Mouse (Mus musculus) forebrain, embryonic 11.5 days (tissue): ENCODE measurements around the gene Tmub2. TPM values are rescaled to one million over a fixed set of nuclear protein-coding genes. Genes with fewer than 3 reads are reported as not detected.
"Not testable (repeated sequence)": the region's sequence is repeated elsewhere in the genome, so short reads cannot be mapped to it uniquely, and the experiment has no call there.

Source experiments
- ATAC-seq: fragments of 200-750 bp; cut with Nextera tagmentation; replicated peaks from 2 replicates; pipeline ENCODE4 v1.8.0; 2017; ENCODE audit warnings: moderate TSS enrichment; ENCODE audit not compliant: low FRiP score
- DNase-seq: peaks from one replicate; pipeline ENCODE4 v3.0.0-alpha.2; 2017; ENCODE audit warnings: low spot score
- H3K27ac ChIP-seq: fragments of 300-500 bp; sonication (generic); 2 replicates; pipeline ENCODE4 v1.5.1; 2014; ENCODE audit warnings: low read depth, low read length
- H3K27me3 ChIP-seq: fragments of 300-500 bp; sonication (generic); 2 replicates; pipeline ENCODE4 v1.6.1; 2014; ENCODE audit warnings: mild to moderate bottlenecking, low read length, mixed read lengths; ENCODE audit not compliant: control insufficient read depth, insufficient read depth
- H3K36me3 ChIP-seq: fragments of 300-500 bp; sonication (generic); 2 replicates; pipeline ENCODE4 v1.6.1; 2014; ENCODE audit warnings: mild to moderate bottlenecking, low read length, moderate library complexity, mixed read lengths; ENCODE audit not compliant: control insufficient read depth, insufficient read depth
- H3K4me1 ChIP-seq: fragments of 300-500 bp; sonication (generic); replicated peaks from 2 replicates; pipeline ENCODE4 v1.6.1; 2014; ENCODE audit warnings: low read length, mixed read lengths; ENCODE audit not compliant: control insufficient read depth, insufficient read depth
- H3K4me2 ChIP-seq: fragments of 300-500 bp; sonication (generic); 2 replicates; pipeline ENCODE4 v1.6.1; 2014; ENCODE audit warnings: low read depth, mild to moderate bottlenecking, low read length, moderate library complexity, mixed read lengths; ENCODE audit not compliant: severe bottlenecking
- H3K4me3 ChIP-seq: fragments of 300-500 bp; sonication (generic); 2 replicates; pipeline ENCODE4 v1.5.1; 2014; ENCODE audit warnings: low read depth, low read length
- H3K9ac ChIP-seq: fragments of 300-500 bp; sonication (generic); 2 replicates; pipeline ENCODE4 v1.6.1; 2014; ENCODE audit warnings: low read length
- H3K9me3 ChIP-seq: fragments of 300-500 bp; sonication (generic); 2 replicates; pipeline ENCODE4 v1.6.1; 2016; ENCODE audit warnings: low read length, mixed read lengths; ENCODE audit not compliant: control insufficient read depth
- WGBS: fragments of 180-500 bp; shearing (Covaris S2); extraction: QIAGEN DNeasy Blood & Tissue Kit; methylation state at CpG from one replicate; pipeline ENCODE4 v1.1.7; 2014; 5-methylcytosine and 5-hydroxymethylcytosine counted together
- polyA plus RNA-seq: library from polyadenylated mRNA; unstranded; fragments of >200 nt; fragmentation: Nextera tagmentation; extraction: Ambion mirVana; gene quantifications from 2 replicates; pipeline ENCODE4 v1.2.1, GENCODE M21; 2014

Tmub2 gene
- polyA plus RNA-seq, 1 experiment from 2014 or later: 50.0 TPM

DNA sequence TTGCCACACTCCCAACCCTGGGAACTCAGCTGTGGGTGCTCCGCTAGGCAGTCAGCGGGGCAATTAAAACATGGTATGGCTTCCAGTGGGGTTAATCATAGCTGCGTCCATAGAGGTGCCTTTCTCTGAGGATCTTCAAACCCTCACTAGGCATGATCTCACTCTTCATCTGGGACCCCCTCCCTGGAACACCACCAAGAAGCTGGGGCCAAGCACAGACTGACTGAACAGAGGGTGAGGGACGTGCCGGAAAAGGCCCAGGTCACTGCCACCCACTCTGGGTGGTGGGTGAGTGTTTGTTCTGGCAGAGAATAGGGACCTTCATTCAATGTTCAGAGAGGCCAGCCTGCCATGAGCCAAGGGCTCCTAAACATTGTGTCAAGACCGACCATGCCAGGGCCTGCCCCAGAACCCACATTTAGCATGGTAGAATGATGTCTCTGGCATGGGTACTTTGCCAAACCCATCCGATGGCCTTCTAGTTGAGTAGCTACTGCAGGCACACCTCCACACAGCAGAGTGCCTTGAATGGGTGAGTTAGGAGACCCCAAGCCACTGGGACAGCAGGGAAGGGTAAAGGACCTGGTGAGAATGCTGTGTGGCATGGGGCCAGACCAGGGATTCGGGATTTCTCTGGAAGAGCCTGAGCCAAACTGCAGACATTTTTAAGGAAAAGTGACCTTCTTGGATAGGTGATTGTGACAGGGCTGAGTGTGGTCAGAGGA lies 17.9 kb upstream of the Tmub2 start:
- 90% methylated on average over 8 of the region's 8 CpGs for WGBS
- ATAC-seq (no peak), DNase-seq (no peak)
- H3K9me3 ChIP-seq: no peaks in the 10 kb centered on the region
- no peak overlapping the region for H3K4me3 ChIP-seq
- no peaks in the 10 kb centered on the region for H3K27me3 ChIP-seq
- H3K27ac ChIP-seq: no peak overlapping the region
- no peak overlapping the region for H3K9ac ChIP-seq
- 0 out of 2 replicates have a peak, but pooled peaks cover 2% of the 10 kb centered on the region for H3K4me1 ChIP-seq
- no peaks in the 10 kb centered on the region; the same call in 1 of the 2 replicates for H3K36me3 ChIP-seq
- no peak overlapping the region for H3K4me2 ChIP-seq

DNA sequence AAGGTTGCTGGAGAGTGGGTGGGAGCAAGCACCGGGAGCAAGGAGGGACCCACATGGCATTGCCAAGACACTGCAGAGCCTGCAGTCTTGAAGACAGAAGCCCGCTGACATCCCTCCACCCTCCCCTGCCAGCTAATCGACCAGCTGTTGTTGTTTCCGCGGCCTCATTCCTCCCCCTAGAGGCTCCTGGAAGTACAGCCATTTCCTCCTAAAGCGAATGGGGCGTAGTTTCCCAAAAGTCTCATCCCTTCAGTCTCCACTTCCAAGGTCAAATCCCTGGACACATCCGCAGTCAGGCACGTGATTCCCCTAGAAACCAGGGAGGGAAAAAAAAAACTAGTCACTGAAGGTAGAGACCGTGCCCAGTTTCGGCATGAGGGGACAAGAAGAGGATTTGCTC lies 17.3 kb upstream of the Tmub2 start:
- Histone ChIP-seq H3K9me3 (no peaks in the 10 kb centered on the region), H3K27me3 (no peaks in the 10 kb centered on the region), H3K4me2 (no peak overlapping the region), H3K27ac (no peak overlapping the region), H3K4me1 (0 out of 2 replicates have a peak, but pooled peaks cover 2% of the 10 kb centered on the region), H3K36me3 (no peaks in the 10 kb centered on the region; the same call in 1 of the 2 replicates), H3K4me3 (no peak overlapping the region), H3K9ac (no peak overlapping the region)
- ATAC-seq (no peak), DNase-seq (peak; percentile 85)
- 6% methylated on average over 11 of the region's 11 CpGs for WGBS

- H3K4me1 ChIP-seq: 0 out of 2 replicates have a peak, but pooled peaks cover 2% of the 10 kb centered on the region
- no peak within 1 kb of the TSS for H3K9ac ChIP-seq
- H3K36me3 ChIP-seq: no peaks in the 10 kb centered on the region
- H3K9me3 ChIP-seq: no peaks in the 10 kb centered on the region
- ATAC-seq (no peak), DNase-seq (no peak)
- 90% methylated on average over 12 of the region's 12 CpGs for WGBS
- no peak within 1 kb of the TSS for H3K27ac ChIP-seq
- H3K27me3 ChIP-seq: no peaks in the 10 kb centered on the region
- no peak within 1 kb of the TSS for H3K4me2 ChIP-seq
- H3K4me3 ChIP-seq: no peak within 1 kb of the TSS
These were observed 16.0 kb upstream of the Tmub2 start, which contains the start of gene Asb16 for GRCm38 (mm10) chr11:102268520-102269244. Gene Asb16, plus strand, starts transcription at chr11:102268743.

DNA sequence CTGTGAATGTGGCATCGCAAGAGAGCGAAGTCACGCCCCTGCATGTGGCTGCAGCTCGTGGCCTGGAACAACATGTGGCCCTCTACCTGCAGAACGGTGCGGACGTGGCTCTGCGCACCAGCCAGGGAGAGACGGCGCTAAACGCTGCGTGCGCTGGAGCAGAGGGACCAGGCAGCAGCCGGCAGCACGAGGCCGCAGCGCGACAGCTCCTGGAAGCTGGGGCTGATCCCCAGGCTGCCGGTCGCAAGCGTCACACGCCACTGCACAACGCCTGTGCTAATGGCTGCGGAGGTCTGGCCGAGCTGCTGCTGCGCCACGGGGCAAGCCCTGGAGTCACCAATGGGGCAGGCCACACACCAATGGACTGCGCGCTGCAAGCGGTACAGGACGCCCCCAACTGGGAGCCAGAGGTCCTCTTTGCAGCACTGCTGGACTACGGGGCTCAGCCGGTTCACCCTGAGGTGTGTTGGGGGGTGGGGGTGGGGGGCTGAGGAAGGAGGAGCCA lies 8.3 kb upstream of the Tmub2 start:
- Histone ChIP-seq H3K4me2 (peak overlapping the region; percentile 63), H3K36me3 (no peaks in the 10 kb centered on the region), H3K27me3 (peaks cover 7% of the 10 kb centered on the region; the same call in 1 of the 2 replicates), H3K9me3 (no peaks in the 10 kb centered on the region), H3K4me3 (peak overlapping the region; percentile 23), H3K9ac (peak overlapping the region; percentile 48), H3K4me1 (peaks cover 5% of the 10 kb centered on the region; the same call in 1 of the 2 replicates), H3K27ac (no peak overlapping the region)
- DNase-seq (peak; percentile 79), ATAC-seq (peak; percentile 53; the same call in 1 of the 2 replicates)
- 1% methylated on average over 33 of the region's 33 CpGs for WGBS

DNA sequence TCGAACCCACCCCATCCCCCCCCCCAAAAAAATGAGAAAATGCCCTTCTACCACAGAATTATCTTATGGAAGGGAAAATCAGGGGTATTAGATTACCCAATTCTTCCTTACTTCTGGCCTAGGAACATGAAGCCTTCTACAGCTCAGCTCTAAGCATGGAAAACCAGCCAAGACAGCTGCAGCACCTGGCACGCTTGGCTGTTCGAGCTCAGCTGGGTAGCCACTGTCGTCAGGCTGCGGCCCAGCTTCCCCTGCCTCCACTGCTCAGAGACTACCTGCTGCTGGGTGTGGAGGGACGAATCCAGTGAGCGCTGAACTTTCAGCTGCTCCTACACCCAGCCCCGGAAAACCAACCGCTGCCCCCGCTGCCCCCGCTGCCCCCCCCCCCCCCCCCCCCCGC lies 7.0 kb upstream of the Tmub2 start:
- WGBS: 55% methylated on average over 10 of the region's 12 CpGs
- Histone ChIP-seq H3K9ac (no peak overlapping the region), H3K27ac (no peak overlapping the region), H3K4me3 (no peak overlapping the region), H3K9me3 (no peaks in the 10 kb centered on the region), H3K27me3 (peaks cover 7% of the 10 kb centered on the region; the same call in 1 of the 2 replicates), H3K4me2 (no peak overlapping the region), H3K36me3 (no peaks in the 10 kb centered on the region), H3K4me1 (peaks cover 5% of the 10 kb centered on the region; the same call in 1 of the 2 replicates)
- DNase-seq: no peak
- ATAC-seq: no peak

DNA sequence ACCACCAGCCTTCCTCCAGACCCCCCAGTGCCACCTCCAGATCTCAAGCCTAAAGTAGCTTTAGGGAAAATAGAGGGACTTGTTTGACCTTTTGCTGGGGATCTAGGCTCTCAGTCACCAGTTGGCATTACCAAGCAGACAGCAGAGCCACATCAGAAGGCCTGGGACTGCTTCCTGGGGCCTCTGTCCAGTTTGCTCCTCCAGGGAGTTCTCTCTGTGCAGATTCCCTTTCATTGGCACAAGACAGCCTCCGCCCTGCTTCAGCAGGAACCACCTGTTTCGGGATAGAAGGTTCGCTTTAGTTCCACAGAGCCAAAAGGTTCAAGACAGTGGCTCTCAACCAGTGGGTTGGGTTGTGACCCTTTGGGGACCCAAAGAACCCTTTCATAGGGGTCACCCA lies 5.1 kb upstream of the Tmub2 start:
- H3K4me2 ChIP-seq: no peak overlapping the region
- WGBS: 87% methylated on average over 3 of the region's 3 CpGs
- DNase-seq (no peak), ATAC-seq (no peak)
- no peak overlapping the region for H3K9ac ChIP-seq
- peaks cover 7% of the 10 kb centered on the region; the same call in 1 of the 2 replicates for H3K27me3 ChIP-seq
- no peak overlapping the region for H3K4me3 ChIP-seq
- no peaks in the 10 kb centered on the region for H3K9me3 ChIP-seq
- H3K4me1 ChIP-seq: peaks cover 5% of the 10 kb centered on the region; the same call in 1 of the 2 replicates
- no peak overlapping the region for H3K27ac ChIP-seq
- no peaks in the 10 kb centered on the region for H3K36me3 ChIP-seq

DNA sequence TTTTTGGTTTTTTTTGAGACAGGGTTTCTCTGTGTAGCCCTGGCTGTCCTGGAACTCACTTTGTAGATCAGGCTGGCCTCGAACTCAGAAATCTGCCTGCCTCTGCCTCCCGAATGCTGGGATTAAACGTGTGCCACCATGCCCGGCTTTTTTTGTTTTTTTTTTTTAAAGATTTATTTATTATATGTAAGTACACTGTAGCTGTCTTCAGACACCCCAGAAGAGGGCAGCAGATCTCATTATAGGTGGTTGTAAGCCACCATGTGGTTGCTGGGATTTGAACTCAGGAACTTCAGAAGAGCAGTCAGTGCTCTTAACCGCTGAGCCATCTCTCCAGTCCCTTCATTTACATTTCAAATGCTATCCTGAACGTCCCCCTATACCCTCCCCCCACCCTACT lies 4.5 kb upstream of the Tmub2 start:
- DNase-seq: not testable (repeated sequence)

GRCm38 (mm10) chr11:102283922-102284321 lies 809 bp upstream of the Tmub2 start:
- no peak for ATAC-seq
- Histone ChIP-seq H3K4me3 (no peak overlapping the region), H3K27ac (no peak overlapping the region)

More for the DNA sequence above, 4.5 kb upstream of the Tmub2 start:
- not testable (repeated sequence) for H3K27ac ChIP-seq, H3K4me1 ChIP-seq, H3K4me3 ChIP-seq, ATAC-seq, H3K4me2 ChIP-seq, H3K9ac ChIP-seq, H3K36me3 ChIP-seq, H3K9me3 ChIP-seq, H3K27me3 ChIP-seq
- 71% methylated on average over 6 of the region's 6 CpGs for WGBS

More at GRCm38 (mm10) chr11:102283922-102284321, 809 bp upstream of the Tmub2 start:
- Histone ChIP-seq H3K36me3 (no peaks in the 10 kb centered on the region), H3K4me1 (0 out of 2 replicates have a peak, but pooled peaks cover 2% of the 10 kb centered on the region), H3K9me3 (no peaks in the 10 kb centered on the region), H3K9ac (no peak overlapping the region), H3K27me3 (no peaks in the 10 kb centered on the region), H3K4me2 (no peak overlapping the region)
- WGBS: 89% methylated on average over 6 of the region's 6 CpGs
- DNase-seq: no peak
